Mouse (Mus musculus): ENCODE measurements around the gene Rgs5. TPM values are rescaled to one million over a fixed set of nuclear protein-coding genes. Genes with fewer than 3 reads are reported as not detected.

Gene Rgs5
- polyA plus RNA-seq, 1 experiment from 2014 or later: 0.28 TPM

DNA sequence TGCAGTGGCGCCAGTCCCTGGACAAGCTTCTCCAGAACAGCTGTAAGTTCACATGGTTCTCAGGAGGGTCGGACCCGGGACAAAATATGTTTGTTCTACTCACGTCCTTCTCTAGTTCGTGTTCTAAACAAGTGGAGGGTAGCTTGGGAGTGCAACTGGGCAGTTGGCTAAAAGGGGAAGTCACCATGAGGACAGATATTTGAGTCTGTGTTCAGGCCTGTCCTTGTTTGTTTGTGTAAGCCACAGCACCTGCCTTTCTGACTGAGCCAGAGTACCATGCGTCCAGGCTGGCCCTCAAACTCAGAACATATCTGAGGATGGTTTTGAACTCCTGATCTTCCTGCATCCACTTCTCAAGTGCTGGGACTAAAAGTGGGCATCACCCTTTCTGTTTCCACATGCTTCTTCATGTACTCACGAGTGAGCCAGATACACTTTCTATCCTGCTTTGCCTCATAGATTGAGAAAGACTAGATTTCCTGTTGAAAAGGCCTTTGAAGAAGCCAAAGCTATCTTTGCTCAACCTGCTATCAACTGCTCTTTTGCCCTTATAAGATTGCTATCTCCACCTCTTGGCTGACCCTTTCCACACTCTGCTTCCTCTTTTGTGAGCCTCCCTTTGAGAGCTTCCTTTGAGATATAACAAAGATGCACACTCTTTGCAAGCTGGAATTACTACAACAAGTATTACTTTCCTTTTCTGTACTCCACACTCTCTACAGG, 27.6 kb downstream of the Rgs5 start:
- WGBS: 81% methylated on average over 7 of the region's 7 CpGs
- Histone ChIP-seq H3K27ac (replicated peaks) (no peak overlapping the region), H3K4me1 (no peaks in the 10 kb centered on the region), H3K9me3 (replicated peaks) (no peaks in the 10 kb centered on the region), H3K36me3 (no peaks in the 10 kb centered on the region), H3K4me3 (no peak overlapping the region), H3K27me3 (ENCODE audit: low read depth, poor library complexity, severe bottlenecking) (no peaks in the 10 kb centered on the region)
- no peak for DNase-seq (ENCODE audit: low spot score)

DNA sequence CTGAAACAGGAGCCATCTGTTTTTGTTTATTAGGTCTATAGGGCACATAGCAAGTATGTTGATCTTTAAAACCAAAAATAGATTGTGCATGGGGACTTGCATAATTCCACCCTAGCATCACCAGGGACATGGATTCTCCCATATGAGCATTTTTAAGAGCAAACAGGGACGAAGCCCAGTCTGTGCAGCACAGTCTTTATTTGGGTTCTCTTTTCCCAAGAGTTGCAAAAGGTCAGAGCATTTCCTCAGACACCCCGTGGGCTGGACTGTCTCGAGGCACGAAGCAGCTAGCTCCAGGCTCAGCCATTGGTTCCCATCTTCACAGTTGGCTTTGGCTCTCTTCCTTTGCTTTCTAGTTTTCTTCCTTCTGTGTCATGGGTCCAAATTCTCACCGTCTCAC, 30.0 kb downstream of the Rgs5 start:
- 74% methylated on average over 5 of the region's 5 CpGs for WGBS
- no peaks in the 10 kb centered on the region for H3K36me3 ChIP-seq
- H3K27me3 ChIP-seq (ENCODE audit: low read depth, poor library complexity, severe bottlenecking): no peaks in the 10 kb centered on the region
- H3K9me3 ChIP-seq (replicated peaks): no peaks in the 10 kb centered on the region
- H3K27ac ChIP-seq (replicated peaks): no peak overlapping the region
- no peak for DNase-seq (ENCODE audit: low spot score)
- H3K4me3 ChIP-seq: no peak overlapping the region
- H3K4me1 ChIP-seq: no peaks in the 10 kb centered on the region

DNA sequence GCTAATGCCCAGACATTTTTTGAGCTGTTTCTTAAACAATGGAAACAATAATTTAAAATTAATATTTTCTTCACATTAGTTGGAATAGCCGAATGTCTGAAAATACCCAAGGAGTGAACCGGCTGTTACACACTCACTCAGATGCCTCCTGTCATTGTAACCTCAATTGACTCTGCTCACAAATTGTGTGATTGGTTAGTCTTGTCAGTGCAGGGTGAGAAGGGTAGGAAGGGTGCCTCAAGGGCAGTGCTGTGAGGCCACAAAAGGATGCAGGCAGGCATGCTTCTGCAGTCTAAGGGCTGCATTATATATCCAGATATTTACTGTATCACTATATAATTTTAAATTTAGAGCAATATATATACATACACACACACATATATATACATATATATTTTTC, 37.7 kb downstream of the Rgs5 start:
- 78% methylated on average over 2 of the region's 2 CpGs for WGBS
- no peaks in the 10 kb centered on the region for H3K9me3 ChIP-seq (replicated peaks)
- DNase-seq (ENCODE audit: low spot score): no peak
- H3K4me3 ChIP-seq: no peak overlapping the region
- H3K36me3 ChIP-seq: no peaks in the 10 kb centered on the region
- no peaks in the 10 kb centered on the region for H3K27me3 ChIP-seq (ENCODE audit: low read depth, poor library complexity, severe bottlenecking)
- H3K4me1 ChIP-seq: peaks cover 12% of the 10 kb centered on the region
- H3K27ac ChIP-seq (replicated peaks): no peak overlapping the region

DNA sequence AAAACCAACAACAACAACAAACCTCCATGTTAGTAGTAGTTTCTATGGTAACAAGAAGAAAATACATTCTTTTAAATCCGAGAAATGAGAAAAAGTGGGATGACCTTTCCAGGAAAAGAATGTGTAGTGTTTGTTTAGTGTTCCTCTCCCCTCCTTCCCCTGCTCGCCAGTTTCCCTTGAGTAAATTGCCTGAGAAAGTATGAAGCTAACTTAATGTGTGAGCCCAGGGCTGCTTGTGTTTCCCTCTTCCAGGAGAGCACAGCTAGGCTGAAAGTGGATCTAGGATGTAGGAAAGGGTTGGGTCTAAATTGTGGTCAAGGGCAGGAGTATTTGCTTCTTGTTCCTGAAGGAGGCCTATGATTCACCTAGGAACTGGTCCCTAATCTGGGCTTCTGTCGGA, 38.2 kb downstream of the Rgs5 start:
- no peak overlapping the region for H3K4me3 ChIP-seq
- no peaks in the 10 kb centered on the region for H3K9me3 ChIP-seq (replicated peaks)
- no peak for DNase-seq (ENCODE audit: low spot score)
- 61% methylated on average over 3 of the region's 3 CpGs for WGBS
- no peak overlapping the region for H3K27ac ChIP-seq (replicated peaks)
- peaks cover 12% of the 10 kb centered on the region for H3K4me1 ChIP-seq
- H3K36me3 ChIP-seq: no peaks in the 10 kb centered on the region
- H3K27me3 ChIP-seq (ENCODE audit: low read depth, poor library complexity, severe bottlenecking): no peaks in the 10 kb centered on the region

DNA sequence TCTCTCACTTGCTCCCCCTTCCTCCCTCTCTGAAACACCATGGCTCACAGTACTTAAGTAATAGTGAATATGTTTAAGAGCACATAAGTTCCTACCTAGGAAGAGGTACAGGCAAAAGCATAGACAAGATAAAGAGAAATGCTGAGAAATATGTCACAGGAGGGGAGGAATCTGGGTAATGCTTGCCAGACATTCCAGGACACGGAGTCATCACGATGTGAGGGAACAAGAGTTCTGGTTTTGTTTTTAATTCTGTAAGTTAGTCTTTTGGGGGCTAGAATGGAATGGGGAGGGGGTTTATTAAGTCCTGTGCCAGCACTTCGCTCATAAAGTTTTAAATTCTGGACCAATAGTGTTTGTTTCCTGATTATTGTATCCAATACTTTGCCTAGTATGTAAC, 40.1 kb downstream of the Rgs5 start:
- H3K36me3 ChIP-seq: no peaks in the 10 kb centered on the region
- H3K9me3 ChIP-seq (replicated peaks): no peaks in the 10 kb centered on the region
- H3K27ac ChIP-seq (replicated peaks): no peak overlapping the region
- no peaks in the 10 kb centered on the region for H3K27me3 ChIP-seq (ENCODE audit: low read depth, poor library complexity, severe bottlenecking)
- no peak overlapping the region for H3K4me3 ChIP-seq
- peaks cover 12% of the 10 kb centered on the region for H3K4me1 ChIP-seq
- DNase-seq (ENCODE audit: low spot score): no peak
- WGBS: 83% methylated on average over 3 of the region's 3 CpGs

DNA sequence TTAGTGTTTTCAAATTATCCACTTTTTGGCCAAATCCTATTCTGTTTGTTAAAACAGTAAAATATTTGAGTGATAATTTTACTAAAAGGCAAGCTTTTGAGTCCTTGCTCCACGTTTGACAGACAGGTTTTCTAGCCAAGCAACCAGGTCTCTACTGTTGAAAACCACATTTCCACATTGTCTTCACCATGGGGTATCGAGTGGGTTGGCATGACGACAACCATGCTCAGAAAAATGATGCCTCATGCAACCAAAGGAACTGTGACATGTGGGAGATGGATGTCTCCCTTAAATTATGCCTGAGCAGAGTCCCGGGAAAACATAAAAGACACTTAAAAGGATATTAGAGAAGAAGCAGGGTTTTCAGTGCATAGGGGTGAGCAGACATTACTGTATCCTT, 41.9 kb downstream of the Rgs5 start:
- DNase-seq (ENCODE audit: low spot score): no peak
- H3K27me3 ChIP-seq (ENCODE audit: low read depth, poor library complexity, severe bottlenecking): no peaks in the 10 kb centered on the region
- no peak overlapping the region for H3K27ac ChIP-seq (replicated peaks)
- H3K4me1 ChIP-seq: peaks cover 9% of the 10 kb centered on the region
- WGBS: 82% methylated on average over 4 of the region's 4 CpGs
- no peak overlapping the region for H3K4me3 ChIP-seq
- no peaks in the 10 kb centered on the region for H3K9me3 ChIP-seq (replicated peaks)
- H3K36me3 ChIP-seq: no peaks in the 10 kb centered on the region

DNA sequence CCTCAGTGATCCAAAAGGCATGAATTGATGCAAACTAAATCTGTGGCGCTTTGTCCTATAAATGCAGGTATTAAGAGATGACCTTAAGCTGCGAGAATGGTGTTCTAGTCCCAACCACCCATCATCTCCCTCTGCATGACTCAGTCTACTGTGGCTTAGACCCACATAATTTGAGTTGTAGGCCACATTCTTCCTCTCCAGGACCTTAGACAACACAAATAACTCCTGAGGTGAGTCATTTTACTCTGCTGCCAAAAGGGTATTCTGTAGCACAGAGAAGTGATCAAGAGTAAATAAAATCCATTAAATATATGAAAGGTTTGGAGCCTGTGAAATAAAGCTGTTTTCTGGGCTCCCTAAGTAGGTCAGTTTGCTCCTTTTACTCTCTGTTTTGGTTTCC, 43.9 kb downstream of the Rgs5 start:
- Histone ChIP-seq H3K4me1 (peaks cover 9% of the 10 kb centered on the region; the same call in 1 of the 2 replicates), H3K9me3 (replicated peaks) (no peaks in the 10 kb centered on the region), H3K27me3 (ENCODE audit: low read depth, poor library complexity, severe bottlenecking) (no peaks in the 10 kb centered on the region), H3K36me3 (no peaks in the 10 kb centered on the region), H3K27ac (replicated peaks) (no peak overlapping the region), H3K4me3 (no peak overlapping the region)
- WGBS: 94% methylated on average over 2 of the region's 2 CpGs
- DNase-seq (ENCODE audit: low spot score): no peak

DNA sequence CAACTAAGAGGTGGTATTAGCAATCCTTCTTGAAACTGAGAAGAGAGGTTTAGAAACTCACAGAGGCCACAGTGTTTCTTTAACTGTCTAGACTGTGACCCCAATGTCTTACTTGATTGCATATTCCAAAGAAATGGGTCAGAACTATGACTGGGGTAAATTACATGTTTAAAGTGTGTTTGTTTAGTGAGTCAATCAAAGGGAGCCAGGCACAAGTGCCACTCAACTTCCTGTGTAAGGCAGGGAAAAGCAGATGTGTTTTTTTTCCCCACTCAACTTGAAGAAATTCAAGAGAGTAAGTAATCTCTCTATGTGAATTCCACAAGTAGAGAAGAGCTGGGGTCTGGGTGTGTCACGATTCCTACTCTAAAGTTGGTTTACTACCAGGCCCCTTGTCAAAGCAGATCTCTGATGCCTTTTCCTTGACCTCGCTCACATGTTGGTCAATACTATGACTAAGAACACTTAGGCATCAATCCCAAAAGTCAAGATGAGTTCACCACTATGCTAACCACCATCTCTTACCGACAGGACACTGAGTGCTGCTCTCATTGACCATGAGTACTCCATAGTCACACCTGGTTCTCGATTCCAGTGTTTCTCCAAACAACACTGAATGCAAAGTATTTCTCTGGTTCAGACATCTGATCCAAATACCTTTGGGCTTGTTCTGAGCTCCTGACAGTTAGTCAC, 49.2 kb downstream of the Rgs5 start:
- no peak for DNase-seq (ENCODE audit: low spot score)
- Histone ChIP-seq H3K27me3 (ENCODE audit: low read depth, poor library complexity, severe bottlenecking) (no peaks in the 10 kb centered on the region), H3K36me3 (no peaks in the 10 kb centered on the region), H3K4me1 (peaks cover 9% of the 10 kb centered on the region; the same call in 1 of the 2 replicates), H3K9me3 (replicated peaks) (no peaks in the 10 kb centered on the region), H3K27ac (replicated peaks) (no peak overlapping the region), H3K4me3 (no peak overlapping the region)
- 93% methylated on average over 4 of the region's 4 CpGs for WGBS

DNA sequence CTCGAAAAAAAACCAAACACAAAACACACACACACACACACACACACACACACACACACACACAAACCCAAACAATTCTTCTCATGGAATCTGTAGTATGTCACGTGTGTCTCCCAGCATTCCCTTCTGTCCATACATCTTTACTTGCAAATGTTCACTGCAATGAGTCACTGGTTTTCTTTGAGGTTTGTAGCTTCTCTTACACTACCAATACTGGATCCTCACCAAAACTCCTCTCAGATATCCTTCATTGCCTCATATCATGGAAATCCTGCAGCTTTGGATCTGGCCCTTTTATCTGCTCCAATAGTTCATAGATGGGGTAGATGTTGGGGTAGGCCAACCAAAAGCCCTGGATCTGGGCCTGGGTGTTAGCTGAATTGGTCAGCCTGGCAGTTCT, 66.5 kb downstream of the Rgs5 start:
- Histone ChIP-seq H3K4me1 (0 out of 2 replicates have a peak, but pooled peaks cover 3% of the 10 kb centered on the region), H3K36me3 (no peaks in the 10 kb centered on the region), H3K27ac (replicated peaks) (no peak overlapping the region), H3K4me3 (no peak overlapping the region), H3K9me3 (replicated peaks) (no peaks in the 10 kb centered on the region), H3K27me3 (ENCODE audit: low read depth, poor library complexity, severe bottlenecking) (no peaks in the 10 kb centered on the region)
- 73% methylated on average over 2 of the region's 2 CpGs for WGBS
- DNase-seq (ENCODE audit: low spot score): no peak

DNA sequence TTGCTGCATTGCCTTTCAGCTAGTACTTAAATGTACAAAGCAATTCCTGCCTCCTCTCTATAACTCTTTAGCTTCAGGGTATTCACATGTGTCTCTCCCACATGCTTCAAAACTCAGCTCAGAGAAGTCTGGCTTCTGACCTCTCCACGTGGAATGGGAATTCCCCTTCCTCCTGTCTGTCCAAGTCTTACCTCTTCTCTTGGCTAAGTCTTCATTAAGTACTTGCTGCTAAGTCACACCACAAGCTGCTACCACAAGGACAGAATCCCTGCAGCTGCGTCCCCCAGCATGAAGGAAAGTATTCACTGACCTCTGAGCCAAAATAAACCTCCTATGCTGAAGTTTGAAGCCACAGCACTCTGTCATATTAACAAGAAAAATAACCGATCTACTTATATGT, 71.0 kb downstream of the Rgs5 start:
- 77% methylated on average over 3 of the region's 3 CpGs for WGBS
- DNase-seq (ENCODE audit: low spot score): no peak
- Histone ChIP-seq H3K4me3 (no peak overlapping the region), H3K4me1 (peaks cover 5% of the 10 kb centered on the region), H3K9me3 (replicated peaks) (no peaks in the 10 kb centered on the region), H3K36me3 (no peaks in the 10 kb centered on the region), H3K27me3 (ENCODE audit: low read depth, poor library complexity, severe bottlenecking) (no peaks in the 10 kb centered on the region), H3K27ac (replicated peaks) (no peak overlapping the region)

DNA sequence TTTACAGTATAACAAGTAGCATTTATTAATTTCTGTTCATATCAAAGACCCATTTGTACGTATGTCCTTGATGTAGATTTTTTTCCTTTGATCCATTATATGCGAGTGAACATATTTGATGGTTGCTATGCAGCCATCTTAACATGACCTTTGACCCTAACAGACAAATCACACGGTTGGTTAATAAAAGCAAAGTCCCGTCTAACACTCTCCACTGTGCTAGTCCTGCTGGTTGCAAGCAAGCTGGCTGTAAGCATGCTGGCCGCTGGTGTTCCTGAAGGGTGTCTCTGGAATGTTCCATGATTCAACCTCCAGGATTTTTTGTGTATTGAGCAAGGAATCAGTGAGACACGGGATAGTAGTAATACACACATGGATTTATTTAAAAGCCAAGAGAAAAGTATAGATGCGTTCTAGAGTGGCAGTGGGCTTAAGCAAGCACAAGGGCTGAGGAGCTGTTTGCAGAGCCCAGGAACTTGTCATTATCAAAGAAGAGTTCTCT, 75.3 kb downstream of the Rgs5 start:
- Histone ChIP-seq H3K36me3 (no peaks in the 10 kb centered on the region), H3K4me1 (peaks cover 5% of the 10 kb centered on the region), H3K27ac (replicated peaks) (no peak overlapping the region), H3K4me3 (no peak overlapping the region), H3K27me3 (ENCODE audit: low read depth, poor library complexity, severe bottlenecking) (no peaks in the 10 kb centered on the region), H3K9me3 (replicated peaks) (no peaks in the 10 kb centered on the region)
- no peak for DNase-seq (ENCODE audit: low spot score)
- WGBS: 65% methylated on average over 7 of the region's 7 CpGs

DNA sequence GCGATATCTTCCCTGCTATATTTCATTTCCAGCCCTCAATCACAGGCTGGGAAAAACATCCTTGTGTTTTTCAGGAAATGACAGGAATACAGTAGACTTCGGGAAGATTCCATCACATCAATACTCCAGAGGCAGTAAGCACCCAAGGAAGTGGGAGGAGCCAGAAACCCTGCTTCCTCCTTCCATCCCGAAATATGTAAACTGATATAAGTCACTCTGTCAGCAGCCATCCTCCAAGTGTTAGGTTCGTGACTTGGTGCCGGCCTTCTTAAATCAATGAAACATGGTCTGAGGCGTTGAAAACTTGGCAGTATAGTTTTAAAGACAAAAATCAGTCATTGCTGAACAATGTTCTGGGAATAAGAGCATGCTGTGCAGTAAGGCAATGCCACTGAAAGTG, 80.8 kb downstream of the Rgs5 start:
- H3K9me3 ChIP-seq (replicated peaks): no peaks in the 10 kb centered on the region
- no peak overlapping the region for H3K4me3 ChIP-seq
- DNase-seq (ENCODE audit: low spot score): no peak
- H3K27ac ChIP-seq (replicated peaks): no peak overlapping the region
- WGBS: 88% methylated on average over 6 of the region's 6 CpGs
- no peaks in the 10 kb centered on the region for H3K27me3 ChIP-seq (ENCODE audit: low read depth, poor library complexity, severe bottlenecking)
- H3K36me3 ChIP-seq: no peaks in the 10 kb centered on the region
- no peaks in the 10 kb centered on the region for H3K4me1 ChIP-seq

DNA sequence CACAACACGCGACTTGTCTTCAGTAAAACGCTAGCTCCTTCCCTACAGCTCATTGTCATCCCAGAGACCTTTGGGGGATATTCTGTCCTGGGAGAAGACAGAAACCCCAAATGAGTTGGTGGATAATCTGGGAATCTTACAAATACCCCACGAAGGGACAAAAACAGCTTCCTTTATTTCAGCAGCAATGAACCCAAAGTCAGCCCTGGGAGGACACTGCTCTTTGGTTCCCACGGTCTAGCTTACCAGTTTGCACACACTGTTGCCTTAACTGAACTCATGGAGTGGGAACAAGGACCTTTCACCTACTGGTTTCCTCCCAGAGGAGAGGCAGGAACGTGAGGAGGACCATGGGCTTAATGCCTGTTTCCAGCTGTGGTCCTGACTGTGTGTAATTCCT, 81.9 kb downstream of the Rgs5 start:
- H3K4me1 ChIP-seq: no peaks in the 10 kb centered on the region
- no peak for DNase-seq (ENCODE audit: low spot score)
- no peak overlapping the region for H3K27ac ChIP-seq (replicated peaks)
- H3K36me3 ChIP-seq: no peaks in the 10 kb centered on the region
- no peaks in the 10 kb centered on the region for H3K27me3 ChIP-seq (ENCODE audit: low read depth, poor library complexity, severe bottlenecking)
- WGBS: 88% methylated on average over 6 of the region's 6 CpGs
- H3K4me3 ChIP-seq: no peak overlapping the region
- H3K9me3 ChIP-seq (replicated peaks): no peaks in the 10 kb centered on the region

All from midbrain, embryonic 10.5 days (tissue).